Mouse (Mus musculus): ENCODE results near the gene Bri3bp. TPM values are rescaled to one million over a fixed set of nuclear protein-coding genes. Genes with fewer than 3 reads are reported as not detected.

Gene Bri3bp
- polyA plus RNA-seq, 1 experiment from 2014 or later: 44.1 TPM

DNA sequence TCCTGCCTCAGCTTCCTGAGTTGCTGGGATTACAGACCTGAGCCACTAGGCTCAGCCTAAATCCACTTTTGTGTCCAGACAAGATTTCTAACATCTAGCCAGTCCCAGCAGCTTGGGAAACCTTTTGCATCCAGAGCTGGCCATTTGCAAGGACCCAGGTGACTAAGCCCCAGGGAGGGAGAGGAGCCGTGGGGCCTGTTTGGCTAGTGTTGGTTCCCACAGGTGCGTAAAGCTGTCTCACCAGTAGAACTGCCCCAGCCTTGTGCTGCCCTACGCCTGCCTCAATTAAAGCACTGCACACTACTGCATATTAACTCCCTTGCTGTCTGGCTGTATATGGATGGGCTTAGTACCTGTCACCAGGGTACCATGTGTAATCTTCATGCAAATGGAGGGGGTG is 38.0 kb downstream of the Bri3bp start:
- Histone ChIP-seq H3K36me3 (ENCODE audit: control insufficient read depth, insufficient read depth, low read length) (peaks cover 7% of the 10 kb centered on the region; the same call in 1 of the 2 replicates), H3K4me3 (ENCODE audit: low read depth, low read length) (no peak overlapping the region), H3K4me2 (ENCODE audit: low read depth, low read length, severe bottlenecking) (no peak overlapping the region), H3K9me3 (ENCODE audit: control insufficient read depth, low read length) (no peaks in the 10 kb centered on the region), H3K27me3 (ENCODE audit: control insufficient read depth, insufficient read depth, low read length) (no peaks in the 10 kb centered on the region), H3K4me1 (replicated peaks; ENCODE audit: control insufficient read depth, insufficient read depth, low read length) (peaks cover 14% of the 10 kb centered on the region; the same call in 1 of the 2 replicates), H3K9ac (ENCODE audit: low read length) (no peak overlapping the region), H3K27ac (ENCODE audit: low read depth, low read length) (no peak overlapping the region)
- DNase-seq (ENCODE audit: low spot score) (no peak), ATAC-seq (replicated peaks; ENCODE audit: low FRiP score) (no peak)
- WGBS: 88% methylated on average over 3 of the region's 3 CpGs

GRCm38 (mm10) chr5:125480434-125481231 is 39.3 kb downstream of the Bri3bp start:
- DNase-seq (ENCODE audit: low spot score) (no peak), ATAC-seq (replicated peaks; ENCODE audit: low FRiP score) (no peak)
- H3K4me2 ChIP-seq (ENCODE audit: low read depth, low read length, severe bottlenecking): no peak overlapping the region
- 78% methylated on average over 11 of the region's 11 CpGs for WGBS
- H3K9ac ChIP-seq (ENCODE audit: low read length): no peak overlapping the region
- H3K27me3 ChIP-seq (ENCODE audit: control insufficient read depth, insufficient read depth, low read length): no peaks in the 10 kb centered on the region
- no peak overlapping the region for H3K4me3 ChIP-seq (ENCODE audit: low read depth, low read length)
- H3K36me3 ChIP-seq (ENCODE audit: control insufficient read depth, insufficient read depth, low read length): peaks cover 7% of the 10 kb centered on the region; the same call in 1 of the 2 replicates
- no peak overlapping the region for H3K27ac ChIP-seq (ENCODE audit: low read depth, low read length)
- H3K9me3 ChIP-seq (ENCODE audit: control insufficient read depth, low read length): no peaks in the 10 kb centered on the region
- peaks cover 14% of the 10 kb centered on the region; the same call in 1 of the 2 replicates for H3K4me1 ChIP-seq (replicated peaks; ENCODE audit: control insufficient read depth, insufficient read depth, low read length)

GRCm38 (mm10) chr5:125482474-125482873 is 41.1 kb downstream of the Bri3bp start:
- ATAC-seq (replicated peaks; ENCODE audit: low FRiP score): no peak
- H3K27ac ChIP-seq (ENCODE audit: low read depth, low read length): no peak overlapping the region
- no peak overlapping the region for H3K9ac ChIP-seq (ENCODE audit: low read length)
- H3K4me3 ChIP-seq (ENCODE audit: low read depth, low read length): no peak overlapping the region
- no peak overlapping the region for H3K4me2 ChIP-seq (ENCODE audit: low read depth, low read length, severe bottlenecking)
- no peaks in the 10 kb centered on the region for H3K27me3 ChIP-seq (ENCODE audit: control insufficient read depth, insufficient read depth, low read length)
- peaks cover 7% of the 10 kb centered on the region; the same call in 1 of the 2 replicates for H3K36me3 ChIP-seq (ENCODE audit: control insufficient read depth, insufficient read depth, low read length)
- H3K9me3 ChIP-seq (ENCODE audit: control insufficient read depth, low read length): no peaks in the 10 kb centered on the region
- WGBS: 93% methylated on average over 7 of the region's 7 CpGs
- DNase-seq (ENCODE audit: low spot score): no peak
- H3K4me1 ChIP-seq (replicated peaks; ENCODE audit: control insufficient read depth, insufficient read depth, low read length): peaks cover 6% of the 10 kb centered on the region; the same call in 1 of the 2 replicates

GRCm38 (mm10) chr5:125483712-125484611 is 42.6 kb downstream of the Bri3bp start:
- Histone ChIP-seq H3K27me3 (ENCODE audit: control insufficient read depth, insufficient read depth, low read length) (no peaks in the 10 kb centered on the region), H3K36me3 (ENCODE audit: control insufficient read depth, insufficient read depth, low read length) (peaks cover 7% of the 10 kb centered on the region; the same call in 1 of the 2 replicates), H3K4me1 (replicated peaks; ENCODE audit: control insufficient read depth, insufficient read depth, low read length) (no peaks in the 10 kb centered on the region), H3K9me3 (ENCODE audit: control insufficient read depth, low read length) (no peaks in the 10 kb centered on the region), H3K4me3 (ENCODE audit: low read depth, low read length) (no peak overlapping the region), H3K4me2 (ENCODE audit: low read depth, low read length, severe bottlenecking) (no peak overlapping the region), H3K27ac (ENCODE audit: low read depth, low read length) (no peak overlapping the region), H3K9ac (ENCODE audit: low read length) (no peak overlapping the region)
- 78% methylated on average over 6 of the region's 6 CpGs for WGBS
- ATAC-seq (replicated peaks; ENCODE audit: low FRiP score) (no peak), DNase-seq (ENCODE audit: low spot score) (no peak)

DNA sequence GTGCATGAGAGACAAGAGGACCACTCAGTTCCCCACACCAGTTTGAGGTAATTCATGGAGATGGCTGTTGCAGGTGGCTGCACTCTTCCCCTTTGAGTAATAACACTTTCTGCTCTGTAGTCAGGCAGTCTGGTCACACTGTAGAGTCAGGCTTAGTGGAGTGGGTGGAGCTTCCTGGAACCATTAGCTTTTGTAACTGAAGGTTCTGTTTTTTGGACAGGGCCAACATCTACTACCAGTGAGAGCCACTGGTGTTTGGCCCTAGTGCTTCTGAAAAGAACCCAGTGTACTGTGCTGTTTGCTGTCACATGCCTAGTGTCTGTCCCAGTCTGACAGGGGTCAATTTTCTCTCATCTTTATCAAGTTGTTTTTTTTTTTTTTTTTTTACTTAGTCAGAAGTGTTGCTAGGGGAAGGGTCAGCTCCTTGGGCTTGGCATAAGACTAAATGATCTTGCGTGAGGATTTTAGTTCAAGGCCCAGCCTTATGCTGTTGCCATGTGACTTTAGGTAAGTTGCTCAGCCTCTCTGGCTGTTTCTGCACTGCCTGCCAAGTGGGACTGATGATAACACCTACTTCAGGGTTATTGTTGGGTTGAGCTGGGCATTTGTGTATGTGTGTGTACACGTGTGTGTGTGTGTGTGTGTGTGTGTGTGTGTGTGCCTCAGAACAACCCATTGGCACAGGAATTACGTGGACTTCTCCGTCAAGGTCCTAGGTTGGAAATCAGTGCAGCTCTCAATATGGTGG is 43.8 kb downstream of the Bri3bp start:
- no peaks in the 10 kb centered on the region for H3K9me3 ChIP-seq (ENCODE audit: control insufficient read depth, low read length)
- no peaks in the 10 kb centered on the region for H3K27me3 ChIP-seq (ENCODE audit: control insufficient read depth, insufficient read depth, low read length)
- no peak overlapping the region for H3K27ac ChIP-seq (ENCODE audit: low read depth, low read length)
- no peak overlapping the region for H3K4me2 ChIP-seq (ENCODE audit: low read depth, low read length, severe bottlenecking)
- no peaks in the 10 kb centered on the region for H3K4me1 ChIP-seq (replicated peaks; ENCODE audit: control insufficient read depth, insufficient read depth, low read length)
- ATAC-seq (replicated peaks; ENCODE audit: low FRiP score) (no peak), DNase-seq (ENCODE audit: low spot score) (no peak)
- H3K36me3 ChIP-seq (ENCODE audit: control insufficient read depth, insufficient read depth, low read length): peaks cover 7% of the 10 kb centered on the region; the same call in 1 of the 2 replicates
- H3K4me3 ChIP-seq (ENCODE audit: low read depth, low read length): no peak overlapping the region
- H3K9ac ChIP-seq (ENCODE audit: low read length): no peak overlapping the region
- WGBS: 90% methylated on average over 4 of the region's 4 CpGs

GRCm38 (mm10) chr5:125486088-125486487 is 44.7 kb downstream of the Bri3bp start:
- no peak overlapping the region for H3K9ac ChIP-seq (ENCODE audit: low read length)
- WGBS: 93% methylated on average over 1 of the region's 1 CpGs
- DNase-seq (ENCODE audit: low spot score) (no peak), ATAC-seq (replicated peaks; ENCODE audit: low FRiP score) (no peak)
- no peak overlapping the region for H3K27ac ChIP-seq (ENCODE audit: low read depth, low read length)
- H3K4me3 ChIP-seq (ENCODE audit: low read depth, low read length): no peak overlapping the region
- H3K27me3 ChIP-seq (ENCODE audit: control insufficient read depth, insufficient read depth, low read length): no peaks in the 10 kb centered on the region
- no peak overlapping the region for H3K4me2 ChIP-seq (ENCODE audit: low read depth, low read length, severe bottlenecking)
- H3K4me1 ChIP-seq (replicated peaks; ENCODE audit: control insufficient read depth, insufficient read depth, low read length): no peaks in the 10 kb centered on the region
- peaks cover 7% of the 10 kb centered on the region; the same call in 1 of the 2 replicates for H3K36me3 ChIP-seq (ENCODE audit: control insufficient read depth, insufficient read depth, low read length)
- no peaks in the 10 kb centered on the region for H3K9me3 ChIP-seq (ENCODE audit: control insufficient read depth, low read length)

GRCm38 (mm10) chr5:125487375-125488115 is 46.2 kb downstream of the Bri3bp start:
- DNase-seq (ENCODE audit: low spot score) (no peak), ATAC-seq (replicated peaks; ENCODE audit: low FRiP score) (0 out of 2 replicates have a peak, but pooled peaks have one; percentile 33)
- Histone ChIP-seq H3K4me2 (ENCODE audit: low read depth, low read length, severe bottlenecking) (no peak overlapping the region), H3K27ac (ENCODE audit: low read depth, low read length) (peak overlapping the region; percentile 32; the same call in 1 of the 2 replicates), H3K4me1 (replicated peaks; ENCODE audit: control insufficient read depth, insufficient read depth, low read length) (no peaks in the 10 kb centered on the region), H3K4me3 (ENCODE audit: low read depth, low read length) (no peak overlapping the region), H3K9ac (ENCODE audit: low read length) (no peak overlapping the region), H3K27me3 (ENCODE audit: control insufficient read depth, insufficient read depth, low read length) (no peaks in the 10 kb centered on the region), H3K9me3 (ENCODE audit: control insufficient read depth, low read length) (no peaks in the 10 kb centered on the region), H3K36me3 (ENCODE audit: control insufficient read depth, insufficient read depth, low read length) (peaks cover 7% of the 10 kb centered on the region; the same call in 1 of the 2 replicates)
- WGBS: 67% methylated on average over 11 of the region's 11 CpGs

Measured in forebrain, embryonic 11.5 days (tissue).